Mouse (Mus musculus) forebrain, embryonic 16.5 days (tissue): ENCODE measurements around the gene Cacna2d3. TPM values are rescaled to one million over a fixed set of nuclear protein-coding genes. Genes with fewer than 3 reads are reported as not detected.

Source experiments
- ATAC-seq: fragments of 200-750 bp; cut with Nextera tagmentation; 2 replicates; pipeline ENCODE4 v1.8.0; 2017; ENCODE audit warnings: mild to moderate bottlenecking, moderate library complexity
- H3K27ac ChIP-seq: fragments of 300-500 bp; sonication (generic); 2 replicates; pipeline ENCODE4 v1.5.1; 2014; ENCODE audit warnings: low read length, control low read depth
- H3K27me3 ChIP-seq: fragments of 300-500 bp; sonication (generic); replicated peaks from 2 replicates; pipeline ENCODE4 v1.6.1; 2014; ENCODE audit warnings: low read length; ENCODE audit not compliant: control insufficient read depth, insufficient read depth
- H3K36me3 ChIP-seq: fragments of 300-500 bp; sonication (generic); 2 replicates; pipeline ENCODE4 v1.6.1; 2014; ENCODE audit not compliant: control insufficient read depth, insufficient read depth
- H3K4me1 ChIP-seq: fragments of 300-500 bp; sonication (generic); replicated peaks from 2 replicates; pipeline ENCODE4 v1.6.1; 2014; ENCODE audit warnings: low read length; ENCODE audit not compliant: control insufficient read depth, insufficient read depth
- H3K4me2 ChIP-seq: fragments of 300-500 bp; sonication (generic); 2 replicates; pipeline ENCODE4 v1.6.1; 2014; ENCODE audit warnings: mild to moderate bottlenecking, low read length, control low read depth
- H3K4me3 ChIP-seq: fragments of 300-500 bp; sonication (generic); replicated peaks from 2 replicates; pipeline ENCODE4 v1.5.1; 2014; ENCODE audit warnings: mild to moderate bottlenecking, low read length, control low read depth
- H3K9ac ChIP-seq: fragments of 300-500 bp; sonication (generic); replicated peaks from 2 replicates; pipeline ENCODE4 v1.6.1; 2014; ENCODE audit warnings: low read depth, low read length, control low read depth
- H3K9me3 ChIP-seq: fragments of 300-500 bp; sonication (generic); 2 replicates; pipeline ENCODE4 v1.6.1; 2016; ENCODE audit warnings: low read length; ENCODE audit not compliant: control insufficient read depth
- whole genome bisulfite sequencing: fragments of 180-500 bp; shearing (Covaris S2); extraction: QIAGEN DNeasy Blood & Tissue Kit; methylation state at CpG from one replicate; pipeline ENCODE4 v1.1.7; 2014; 5-methylcytosine and 5-hydroxymethylcytosine counted together
- polyA plus RNA-seq: library from polyadenylated mRNA; unstranded; fragments of >200 nt; fragmentation: Nextera tagmentation; extraction: Ambion mirVana; gene quantifications from 2 replicates; pipeline ENCODE4 v1.2.1, GENCODE M21; 2015

The Cacna2d3 gene
- polyA plus RNA-seq, 1 experiment from 2014 or later, result 34.0 TPM

- Histone ChIP-seq H3K4me2 (no peak overlapping the region), H3K27me3 (no peaks in the 10 kb centered on the region), H3K36me3 (no peaks in the 10 kb centered on the region), H3K27ac (peak overlapping the region; percentile 17; the same call in 1 of the 2 replicates), H3K9me3 (no peaks in the 10 kb centered on the region), H3K4me3 (no peak overlapping the region), H3K4me1 (peaks cover 27% of the 10 kb centered on the region), H3K9ac (no peak overlapping the region)
- 31% methylated on average over 6 of the region's 6 CpGs for WGBS
- no peak for ATAC-seq
Measured at GRCm38 (mm10) chr14:29478403-29478983, 243.2 kb downstream of the Cacna2d3 start.

- H3K27me3 ChIP-seq, result no peaks in the 10 kb centered on the region
Measured at GRCm38 (mm10) chr14:29464277-29464676, 257.4 kb downstream of the Cacna2d3 start.

GRCm38 (mm10) chr14:29449203-29449602 is 272.5 kb downstream of the Cacna2d3 start:
- no peak for ATAC-seq
- 15% methylated on average over 3 of the region's 3 CpGs for whole genome bisulfite sequencing
- Histone ChIP-seq H3K4me2 (no peak overlapping the region), H3K9ac (no peak overlapping the region), H3K27ac (no peak overlapping the region), H3K36me3 (no peaks in the 10 kb centered on the region), H3K9me3 (no peaks in the 10 kb centered on the region), H3K4me3 (no peak overlapping the region), H3K4me1 (peaks cover 12% of the 10 kb centered on the region), H3K27me3 (no peaks in the 10 kb centered on the region)

More at GRCm38 (mm10) chr14:29464277-29464676, 257.4 kb downstream of the Cacna2d3 start:
- H3K9ac ChIP-seq, result no peak overlapping the region
- no peaks in the 10 kb centered on the region for H3K36me3 ChIP-seq
- H3K4me3 ChIP-seq, result no peak overlapping the region
- no peaks in the 10 kb centered on the region for H3K4me1 ChIP-seq
- no peaks in the 10 kb centered on the region for H3K9me3 ChIP-seq
- WGBS, result 90% methylated on average over 2 of the region's 2 CpGs
- no peak overlapping the region for H3K4me2 ChIP-seq
- ATAC-seq, result no peak
- no peak overlapping the region for H3K27ac ChIP-seq

GRCm38 (mm10) chr14:29443091-29444026 is 278.3 kb downstream of the Cacna2d3 start:
- Histone ChIP-seq H3K9me3 (no peaks in the 10 kb centered on the region), H3K4me3 (no peak overlapping the region), H3K27ac (no peak overlapping the region), H3K36me3 (no peaks in the 10 kb centered on the region), H3K4me2 (no peak overlapping the region; the same call in 1 of the 2 replicates), H3K9ac (no peak overlapping the region), H3K4me1 (peaks cover 18% of the 10 kb centered on the region), H3K27me3 (no peaks in the 10 kb centered on the region)
- 14% methylated on average over 15 of the region's 15 CpGs for WGBS
- peak; percentile 54; the same call in 1 of the 2 replicates for ATAC-seq

- no peaks in the 10 kb centered on the region for H3K36me3 ChIP-seq
- H3K4me1 ChIP-seq, result peaks cover 18% of the 10 kb centered on the region
- no peak overlapping the region for H3K4me3 ChIP-seq
- H3K9ac ChIP-seq, result no peak overlapping the region
- WGBS, result 4% methylated on average over 4 of the region's 4 CpGs
- peak overlapping the region; percentile 56 for H3K27ac ChIP-seq
- no peaks in the 10 kb centered on the region for H3K9me3 ChIP-seq
- ATAC-seq, result no peak
- no peaks in the 10 kb centered on the region for H3K27me3 ChIP-seq
- peak overlapping the region; percentile 40 for H3K4me2 ChIP-seq
Measured at GRCm38 (mm10) chr14:29442476-29442875, 279.2 kb downstream of the Cacna2d3 start.

- Histone ChIP-seq H3K27me3 (no peaks in the 10 kb centered on the region), H3K27ac (no peak overlapping the region), H3K4me1 (peaks cover 19% of the 10 kb centered on the region), H3K4me3 (no peak overlapping the region), H3K9ac (no peak overlapping the region), H3K4me2 (no peak overlapping the region), H3K36me3 (no peaks in the 10 kb centered on the region), H3K9me3 (no peaks in the 10 kb centered on the region)
- 77% methylated on average over 7 of the region's 7 CpGs for WGBS
- ATAC-seq, result no peak
Measured at GRCm38 (mm10) chr14:29438666-29439065, 283.0 kb downstream of the Cacna2d3 start.

GRCm38 (mm10) chr14:29438251-29438650 is 283.4 kb downstream of the Cacna2d3 start:
- 74% methylated on average over 3 of the region's 3 CpGs for WGBS
- ATAC-seq, result no peak
- H3K4me3 ChIP-seq, result no peak overlapping the region

GRCm38 (mm10) chr14:29435203-29435602 is 286.5 kb downstream of the Cacna2d3 start:
- peak; percentile 57 for ATAC-seq
- Histone ChIP-seq H3K4me3 (no peak overlapping the region), H3K9ac (no peak overlapping the region), H3K27ac (no peak overlapping the region), H3K4me1 (peaks cover 3% of the 10 kb centered on the region; the same call in 1 of the 2 replicates), H3K4me2 (no peak overlapping the region), H3K9me3 (no peaks in the 10 kb centered on the region), H3K27me3 (no peaks in the 10 kb centered on the region), H3K36me3 (no peaks in the 10 kb centered on the region)

More at GRCm38 (mm10) chr14:29438251-29438650, 283.4 kb downstream of the Cacna2d3 start:
- no peak overlapping the region for H3K27ac ChIP-seq
- H3K27me3 ChIP-seq, result no peaks in the 10 kb centered on the region
- H3K9me3 ChIP-seq, result no peaks in the 10 kb centered on the region
- no peak overlapping the region for H3K9ac ChIP-seq
- no peak overlapping the region for H3K4me2 ChIP-seq
- peaks cover 15% of the 10 kb centered on the region for H3K4me1 ChIP-seq
- no peaks in the 10 kb centered on the region for H3K36me3 ChIP-seq

- WGBS, result 57% methylated on average over 3 of the region's 3 CpGs
- H3K36me3 ChIP-seq, result no peaks in the 10 kb centered on the region
- no peaks in the 10 kb centered on the region for H3K27me3 ChIP-seq
- H3K9me3 ChIP-seq, result no peaks in the 10 kb centered on the region
- ATAC-seq, result no peak
- no peak overlapping the region for H3K4me3 ChIP-seq
- H3K9ac ChIP-seq, result no peak overlapping the region
- peaks cover 3% of the 10 kb centered on the region; the same call in 1 of the 2 replicates for H3K4me1 ChIP-seq
- no peak overlapping the region for H3K27ac ChIP-seq
- no peak overlapping the region for H3K4me2 ChIP-seq
Measured at GRCm38 (mm10) chr14:29433716-29434115, 287.9 kb downstream of the Cacna2d3 start.
